Mouse (Mus musculus) spleen, adult 2 months (tissue): ENCODE results near the gene Tns1.

Source experiments
- CTCF ChIP-seq: fragments of 200-500 bp; IDR thresholded peaks from 2 replicates; pipeline ENCODE4 v1.5.1; 2011; ENCODE audit warnings: mild to moderate bottlenecking, inconsistent platforms; ENCODE audit not compliant: insufficient read depth, insufficient read length, insufficient replicate concordance; ENCODE audit errors: extremely low read depth
- POLR2A ChIP-seq: fragments of 200-500 bp; IDR thresholded peaks from 2 replicates; pipeline ENCODE4 v1.6.1; 2011; ENCODE audit warnings: low read depth, low read length, inconsistent platforms

- TF ChIP-seq CTCF: no peak
- TF ChIP-seq POLR2A: no peak
These were observed 131.0 kb downstream of the Tns1 start for GRCm38 (mm10) chr1:73993279-73993678.
